Mouse (Mus musculus) ZHBTc4 (cell line): ENCODE measurements around the gene Pla2g3.

Source experiments
- DNase-seq: peaks from one replicate; pipeline ENCODE4 v3.0.0-alpha.2; 2011; ENCODE audit warnings: low read depth, low spot score

Pla2g3 gene

DNA sequence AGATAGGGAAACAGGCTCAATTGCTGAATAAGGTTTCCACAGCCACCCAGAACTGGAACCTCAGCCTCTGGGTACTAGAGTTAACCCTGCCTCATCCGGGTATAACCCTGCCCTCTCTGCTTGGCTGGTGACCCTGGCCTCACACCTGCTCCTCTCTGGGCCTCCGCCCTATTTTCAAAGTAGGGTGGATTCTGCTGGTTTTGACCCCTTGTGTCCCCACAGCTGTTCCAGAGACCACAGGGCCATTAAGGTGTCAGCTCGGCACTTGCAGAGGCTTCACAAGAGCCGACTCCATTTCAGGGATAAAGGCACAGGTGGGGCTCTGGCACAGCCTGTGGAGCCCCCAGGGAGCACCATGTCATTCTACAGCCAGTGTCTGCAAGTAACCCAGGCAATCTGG, 4.7 kb downstream of the Pla2g3 start:
- DNase-seq, result no peak

- DNase-seq, result no peak
Measured at GRCm38 (mm10) chr11:3494857-3495256, 6.8 kb downstream of the Pla2g3 start.

DNA sequence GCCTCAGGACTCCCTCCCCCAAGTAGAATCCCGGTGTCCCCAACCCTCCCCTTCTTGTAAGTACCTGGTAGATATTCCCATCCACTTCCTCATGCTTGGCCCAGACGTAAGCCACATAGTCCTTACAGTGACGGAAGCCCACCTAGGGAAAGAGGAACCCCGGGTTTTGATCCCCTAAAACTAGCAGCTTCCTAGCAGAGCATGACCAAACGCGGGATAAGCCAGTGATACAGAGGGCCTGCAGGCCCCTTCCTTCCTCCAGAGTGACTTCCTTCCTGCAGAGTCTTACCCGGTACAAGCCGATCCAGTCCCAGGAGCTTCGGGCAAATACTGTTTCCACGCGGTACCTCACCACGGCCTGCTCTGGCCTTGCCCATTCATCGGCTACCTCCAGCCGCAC, 7.4 kb downstream of the Pla2g3 start:
- DNase-seq, result no peak

DNA sequence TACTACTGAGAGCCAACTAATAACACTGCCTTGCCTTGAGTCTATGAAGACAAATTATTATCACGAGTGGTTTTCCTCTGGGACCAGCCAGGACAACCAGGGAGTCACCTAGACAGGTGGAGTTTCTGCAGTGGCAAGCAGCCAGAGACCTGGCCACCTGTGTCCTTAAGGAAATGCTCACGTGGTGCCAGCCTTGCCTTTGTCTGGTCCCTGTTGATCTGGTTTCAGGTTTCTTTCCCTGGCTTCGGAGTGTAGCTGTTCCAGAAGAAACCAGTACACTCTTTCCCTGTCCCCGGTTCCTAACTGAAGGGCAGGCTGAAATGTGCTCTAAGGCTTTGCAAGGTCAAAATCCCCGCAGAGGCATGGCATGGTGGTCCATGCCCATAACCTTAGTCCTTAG, 8.7 kb downstream of the Pla2g3 start:
- DNase-seq, result peak; percentile 76

DNA sequence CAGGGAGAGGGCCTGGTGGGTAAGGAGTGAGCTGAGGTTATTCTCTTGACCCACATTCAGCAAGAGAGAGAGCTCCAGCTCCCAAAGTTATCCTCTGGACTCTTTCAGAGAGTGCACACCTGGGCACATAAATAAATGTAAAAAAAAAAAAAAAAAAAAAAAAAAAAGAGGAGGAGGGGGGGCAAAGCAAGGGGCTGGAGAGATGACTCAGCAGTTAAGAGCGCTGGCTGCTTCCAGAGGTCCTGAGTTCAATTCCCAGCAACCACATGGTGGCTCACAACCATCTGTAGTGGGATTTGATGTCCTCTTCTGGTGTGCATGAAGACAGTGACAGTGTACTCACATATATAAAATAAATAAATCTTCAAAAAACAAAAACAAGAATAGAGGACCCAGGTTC, 9.2 kb downstream of the Pla2g3 start:
- no peak for DNase-seq

DNA sequence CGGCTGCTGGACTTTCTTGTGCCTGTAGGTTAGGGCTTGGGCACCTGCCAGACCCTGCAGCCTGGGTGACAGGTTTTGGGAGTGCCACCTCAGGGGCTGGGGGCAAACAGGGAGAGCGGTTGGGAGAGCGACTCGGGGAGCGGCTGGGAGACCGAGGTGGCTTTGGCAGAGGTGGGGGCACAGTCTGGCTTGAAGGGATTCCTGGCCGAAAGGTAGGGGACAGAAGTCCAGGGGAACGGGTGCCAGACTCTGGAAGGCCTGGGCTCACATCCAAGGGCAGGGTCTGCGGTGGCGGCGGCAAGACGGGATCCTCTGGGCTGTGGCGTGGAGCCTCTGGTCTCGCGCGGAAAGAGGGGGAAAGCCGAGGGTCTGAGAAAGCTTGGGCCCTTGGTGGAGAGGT, 14.0 kb downstream of the Pla2g3 start:
- DNase-seq, result peak; percentile 35

DNA sequence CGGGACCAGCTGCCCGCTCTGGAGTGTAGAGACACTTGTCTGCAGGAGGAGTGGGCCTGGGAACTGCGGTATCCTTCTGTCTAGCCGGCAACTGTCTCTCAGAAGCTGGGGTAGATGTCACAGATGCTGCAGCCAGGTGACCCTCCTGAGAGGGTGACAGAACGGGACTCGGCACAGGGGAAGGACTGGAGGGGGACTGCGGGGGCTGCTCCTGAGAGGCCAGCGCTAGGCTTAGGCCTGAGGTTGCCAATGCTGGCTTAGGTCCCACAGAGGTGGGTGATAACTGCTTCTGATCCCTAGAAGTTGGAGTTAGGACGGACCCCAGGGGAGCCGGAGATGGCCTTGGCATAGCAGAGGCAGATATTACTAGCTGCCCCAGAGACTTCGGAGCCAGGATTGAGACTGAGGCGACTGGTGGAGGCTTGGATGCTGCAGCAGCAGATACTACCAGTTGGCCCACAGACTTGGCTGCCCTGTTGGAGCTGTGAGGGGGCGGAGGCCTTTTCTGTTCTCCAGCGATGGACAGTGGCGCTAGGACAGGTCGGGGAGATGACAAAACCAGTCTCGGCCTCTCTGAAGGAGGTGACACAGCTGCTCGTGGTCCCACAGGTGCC, 14.5 kb downstream of the Pla2g3 start:
- DNase-seq, result no peak

- no peak for DNase-seq
Measured at GRCm38 (mm10) chr11:3503755-3504693, 15.9 kb downstream of the Pla2g3 start.

DNA sequence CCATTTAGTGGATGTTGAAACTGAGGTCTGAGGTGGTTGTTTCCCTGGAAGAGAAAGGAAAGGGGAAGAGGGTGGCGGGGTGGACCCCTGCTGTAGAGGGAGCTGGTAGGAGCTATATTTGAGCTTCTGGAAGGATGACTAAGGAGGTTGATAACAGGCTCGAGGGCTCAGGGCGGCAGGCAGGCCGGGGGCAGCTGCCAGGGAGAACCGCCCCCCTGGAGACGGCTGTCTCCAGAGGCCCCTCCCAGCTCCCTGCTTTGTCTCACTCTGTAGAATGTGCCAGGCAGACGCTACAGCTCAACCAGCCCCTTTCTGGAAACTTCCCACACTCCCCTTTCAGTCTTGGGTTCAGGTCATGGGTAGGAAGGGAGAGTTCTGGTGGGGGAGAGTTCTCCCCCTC, 20.1 kb downstream of the Pla2g3 start:
- no peak for DNase-seq

GRCm38 (mm10) chr11:3509181-3510085, 21.3 kb downstream of the Pla2g3 start:
- no peak for DNase-seq

GRCm38 (mm10) chr11:3510321-3510720, 22.2 kb downstream of the Pla2g3 start:
- no peak for DNase-seq

DNA sequence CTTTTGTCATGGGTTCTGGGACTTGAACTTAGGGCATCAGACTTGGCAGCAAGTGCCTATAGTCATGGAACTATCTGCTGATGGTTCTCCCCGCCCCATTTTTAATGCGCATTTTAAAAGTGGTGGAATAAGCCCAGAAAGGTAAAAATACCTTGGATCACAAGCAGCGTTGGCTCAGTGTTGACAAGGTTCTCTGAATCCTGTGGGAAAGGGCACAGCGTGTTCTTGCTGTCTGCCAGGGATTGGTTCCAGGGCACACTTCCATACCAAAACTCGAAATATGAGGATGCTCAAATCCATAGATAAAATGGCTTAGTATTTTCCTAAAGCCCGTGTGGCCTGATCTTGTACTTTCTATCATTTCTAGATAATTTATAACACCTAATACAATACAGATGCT, 25.2 kb downstream of the Pla2g3 start:
- DNase-seq, result no peak

GRCm38 (mm10) chr11:3514529-3515054, 26.5 kb downstream of the Pla2g3 start, which contains the start of gene Selenom:
Selenom (plus strand) TSS chr11:3514684.
- DNase-seq, result peak; percentile 94

GRCm38 (mm10) chr11:3515216-3515615, 27.1 kb downstream of the Pla2g3 start:
- no peak for DNase-seq

GRCm38 (mm10) chr11:3515637-3516036, 27.6 kb downstream of the Pla2g3 start:
- DNase-seq, result no peak

DNA sequence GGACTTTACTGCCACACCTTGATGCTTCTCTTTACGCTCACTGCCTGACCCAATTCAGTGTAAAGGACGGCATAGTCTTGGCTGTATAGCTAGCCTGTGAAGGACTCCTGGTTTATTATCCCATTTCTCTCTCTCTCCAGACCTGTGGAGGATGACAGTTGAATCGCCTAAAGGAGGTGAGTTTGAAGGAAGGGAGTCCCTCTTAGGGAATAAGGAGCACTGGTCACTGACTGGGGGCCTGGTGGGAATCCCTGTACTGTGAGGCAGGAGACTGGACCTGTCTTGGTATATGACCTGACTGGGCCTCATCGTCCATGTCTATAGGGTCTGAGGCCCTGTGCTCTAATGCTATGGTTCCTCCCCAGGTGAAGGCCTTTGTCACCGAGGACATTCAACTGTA, 28.0 kb downstream of the Pla2g3 start:
- no peak for DNase-seq

DNA sequence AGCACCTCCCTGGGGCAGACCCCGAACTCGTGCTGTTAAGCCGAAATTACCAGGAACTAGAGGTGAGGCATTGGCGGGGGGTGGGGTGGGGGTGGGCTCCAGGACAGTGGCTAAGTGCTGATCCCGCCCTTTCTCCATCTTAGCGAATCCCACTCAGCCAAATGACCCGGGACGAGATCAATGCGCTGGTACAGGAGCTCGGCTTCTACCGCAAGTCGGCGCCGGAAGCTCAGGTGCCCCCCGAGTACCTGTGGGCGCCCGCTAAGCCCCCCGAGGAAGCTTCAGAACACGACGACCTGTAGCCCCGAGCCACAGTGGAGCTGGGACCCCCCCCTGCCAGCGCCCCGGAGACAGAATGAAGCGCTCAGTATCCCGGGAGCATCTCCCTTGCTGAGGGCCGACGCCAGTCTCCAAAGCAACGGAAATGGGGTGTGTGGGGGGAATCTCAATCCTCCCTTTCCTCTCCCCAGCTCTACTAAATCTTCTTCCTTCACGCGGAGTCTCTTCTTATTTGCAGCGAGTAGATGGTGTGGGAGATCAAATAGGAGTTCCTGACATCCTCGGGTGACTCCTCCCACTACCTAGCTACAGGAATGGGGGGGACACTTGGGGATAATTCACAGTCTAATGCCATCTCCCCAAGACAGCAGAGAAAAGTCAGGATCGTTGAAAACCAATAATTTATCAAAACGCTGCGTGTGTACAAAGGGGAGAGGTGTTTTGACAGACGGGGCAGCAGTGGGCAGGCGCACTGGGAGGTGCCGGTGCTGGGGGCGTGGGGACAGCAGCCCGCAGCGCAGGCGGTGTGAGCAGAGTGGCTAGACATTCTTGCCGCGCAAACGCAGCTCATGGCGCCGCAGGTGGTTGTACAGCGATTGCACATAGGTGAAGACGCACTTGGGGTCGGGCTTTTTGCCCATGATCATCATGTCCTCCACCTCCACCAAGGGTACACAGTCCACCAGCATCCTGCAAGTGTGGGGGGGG, 29.1 kb downstream of the Pla2g3 start:
- peak; percentile 68 for DNase-seq

DNA sequence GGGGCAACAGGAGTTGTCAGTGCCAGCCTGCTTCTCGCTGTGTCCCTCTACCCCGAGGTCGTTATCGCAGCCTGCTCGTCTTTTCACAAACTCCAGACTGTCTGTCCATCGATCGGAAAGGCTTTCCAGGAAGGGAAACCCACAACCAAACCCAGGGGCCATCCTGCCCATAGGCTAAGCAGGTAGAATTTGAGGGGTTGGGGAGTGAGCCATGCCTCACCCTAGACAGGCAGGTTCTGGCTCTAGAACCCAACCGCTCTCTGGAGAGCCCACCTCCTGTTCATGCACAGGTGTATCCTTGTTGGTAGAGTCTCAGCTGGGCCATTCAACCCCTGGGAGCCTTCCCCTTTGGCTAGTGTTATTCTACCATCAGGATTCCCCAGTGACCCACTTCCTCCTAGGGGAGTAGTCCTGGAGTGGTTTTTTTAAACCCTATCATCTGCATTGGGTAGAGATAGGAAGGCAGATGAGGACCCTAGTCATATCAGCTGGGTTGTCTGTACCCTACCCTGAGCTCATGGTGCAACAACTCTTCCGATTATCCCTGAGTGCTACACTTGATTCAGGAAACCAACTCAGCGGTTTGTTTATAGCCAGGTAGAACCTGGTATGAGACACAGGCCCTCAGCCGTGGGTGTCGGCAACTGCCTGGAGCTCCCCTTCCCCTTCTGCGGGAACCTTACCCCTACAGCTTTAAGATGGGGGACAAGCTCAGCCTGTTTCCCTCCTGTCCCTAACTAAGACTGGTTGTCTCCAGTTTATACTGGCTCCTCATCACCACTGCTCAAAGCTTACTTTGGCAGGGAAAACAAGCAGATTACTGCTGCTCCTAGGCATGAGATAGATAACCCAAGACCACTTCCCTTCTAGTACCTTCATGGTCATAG, 30.0 kb downstream of the Pla2g3 start:
- no peak for DNase-seq

GRCm38 (mm10) chr11:3519051-3519726, 31.1 kb downstream of the Pla2g3 start:
- no peak for DNase-seq
